Mouse (Mus musculus) heart, embryonic 11.5 days (tissue): ENCODE measurements around the gene Baiap3. TPM values are rescaled to one million over a fixed set of nuclear protein-coding genes. Genes with fewer than 3 reads are reported as not detected.
A peak's percentile ranks its signal among the peaks of the same experiment; 100 is the strongest.

Experiments used
- ATAC-seq: fragments of 200-750 bp; cut with Nextera tagmentation; replicated peaks from 2 replicates; pipeline ENCODE4 v1.8.0; 2017; ENCODE audit warnings: moderate library complexity; ENCODE audit not compliant: insufficient number of reproducible peaks, low FRiP score, low TSS enrichment
- H3K27ac ChIP-seq: fragments of 300-500 bp; sonication (generic); 2 replicates; pipeline ENCODE4 v1.5.1; 2014; ENCODE audit warnings: mild to moderate bottlenecking, low read depth, low read length
- H3K27me3 ChIP-seq: fragments of 300-500 bp; sonication (generic); 2 replicates; pipeline ENCODE4 v1.6.1; 2014; ENCODE audit warnings: mild to moderate bottlenecking, low read length, mixed read lengths; ENCODE audit not compliant: control insufficient read depth, insufficient read depth
- H3K36me3 ChIP-seq: fragments of 300-500 bp; sonication (generic); 2 replicates; pipeline ENCODE4 v1.6.1; 2014; ENCODE audit warnings: mild to moderate bottlenecking, low read length, moderate library complexity, mixed read lengths; ENCODE audit not compliant: control insufficient read depth, insufficient read depth
- H3K4me1 ChIP-seq: fragments of 300-500 bp; sonication (generic); 2 replicates; pipeline ENCODE4 v1.6.1; 2014; ENCODE audit warnings: low read length; ENCODE audit not compliant: control insufficient read depth, insufficient read depth
- H3K4me2 ChIP-seq: fragments of 300-500 bp; sonication (generic); 2 replicates; pipeline ENCODE4 v1.6.1; 2014; ENCODE audit warnings: mild to moderate bottlenecking, moderate library complexity
- H3K4me3 ChIP-seq: fragments of 300-500 bp; sonication (generic); 2 replicates; pipeline ENCODE4 v1.5.1; 2014; ENCODE audit warnings: low read depth, low read length
- H3K9ac ChIP-seq: fragments of 300-500 bp; sonication (generic); 2 replicates; pipeline ENCODE4 v1.6.1; 2014; ENCODE audit warnings: mild to moderate bottlenecking, low read depth, low read length, moderate library complexity
- H3K9me3 ChIP-seq: fragments of 300-500 bp; sonication (generic); replicated peaks from 2 replicates; pipeline ENCODE4 v1.6.1; 2016; ENCODE audit warnings: low read length; ENCODE audit not compliant: control insufficient read depth
- WGBS: fragments of 180-500 bp; shearing (Covaris S2); extraction: QIAGEN DNeasy Blood & Tissue Kit; methylation state at CpG from one replicate; pipeline ENCODE4 v1.1.7; 2014; ENCODE audit not compliant: insufficient replicate concordance; 5-methylcytosine and 5-hydroxymethylcytosine counted together
- polyA plus RNA-seq: library from polyadenylated mRNA; unstranded; fragments of >200 nt; fragmentation: Nextera tagmentation; extraction: Ambion mirVana; gene quantifications from 2 replicates; pipeline ENCODE4 v1.2.1, GENCODE M21; 2014

Baiap3 gene
- polyA plus RNA-seq, 1 experiment from 2014 or later, result 0.63 TPM

DNA sequence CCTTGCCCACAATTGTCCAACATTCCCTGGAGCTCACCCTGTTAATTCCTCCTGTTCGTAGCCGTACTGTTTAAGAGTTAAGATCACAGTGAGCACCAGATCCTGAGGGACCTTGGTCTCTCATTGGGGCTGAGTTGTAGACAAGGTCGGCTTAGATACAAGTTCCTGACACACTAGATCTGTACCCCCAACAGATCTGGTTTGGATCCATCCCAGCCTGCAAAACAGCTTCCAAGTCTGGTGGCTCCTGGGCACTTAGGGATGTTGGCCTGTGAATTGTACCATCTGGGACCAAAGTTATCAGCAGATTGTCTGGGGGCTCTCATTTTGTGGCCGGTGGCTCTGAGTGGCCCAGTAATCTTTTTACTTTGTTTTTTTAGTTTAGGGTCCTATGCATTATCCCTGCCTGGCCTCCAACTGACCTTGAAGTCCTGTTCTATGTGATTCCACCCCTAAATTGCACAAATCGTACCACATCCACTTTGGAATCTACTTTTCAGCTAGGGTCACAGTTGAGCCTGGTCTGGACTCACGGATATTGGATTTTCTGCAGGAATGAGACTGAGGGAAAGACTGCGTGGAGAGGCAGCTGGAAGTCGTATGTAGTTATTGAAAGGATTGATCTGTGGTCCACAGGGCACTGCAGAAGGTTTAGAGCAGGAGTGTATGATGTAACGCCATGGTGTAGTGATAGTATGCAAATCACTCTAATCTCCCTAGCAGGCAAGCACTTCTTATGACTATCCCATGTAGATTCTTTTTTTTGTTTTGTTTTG, 18.6 kb upstream of the Baiap3 start, which contains the start of gene Ube2i:
Ube2i (minus strand) TSS at position 52 of the 776 bp plus-strand sequence.
- Histone ChIP-seq H3K9ac (peak within 1 kb of the TSS; percentile 99), H3K4me3 (peak within 1 kb of the TSS; percentile 94), H3K27me3 (no peaks in the 10 kb centered on the region), H3K4me1 (peaks cover 18% of the 10 kb centered on the region), H3K27ac (peak within 1 kb of the TSS; percentile 99), H3K36me3 (no peaks in the 10 kb centered on the region), H3K9me3 (no peaks in the 10 kb centered on the region), H3K4me2 (peak within 1 kb of the TSS; percentile 95)
- 80% methylated on average over 9 of the region's 9 CpGs for WGBS
- no peak for ATAC-seq

DNA sequence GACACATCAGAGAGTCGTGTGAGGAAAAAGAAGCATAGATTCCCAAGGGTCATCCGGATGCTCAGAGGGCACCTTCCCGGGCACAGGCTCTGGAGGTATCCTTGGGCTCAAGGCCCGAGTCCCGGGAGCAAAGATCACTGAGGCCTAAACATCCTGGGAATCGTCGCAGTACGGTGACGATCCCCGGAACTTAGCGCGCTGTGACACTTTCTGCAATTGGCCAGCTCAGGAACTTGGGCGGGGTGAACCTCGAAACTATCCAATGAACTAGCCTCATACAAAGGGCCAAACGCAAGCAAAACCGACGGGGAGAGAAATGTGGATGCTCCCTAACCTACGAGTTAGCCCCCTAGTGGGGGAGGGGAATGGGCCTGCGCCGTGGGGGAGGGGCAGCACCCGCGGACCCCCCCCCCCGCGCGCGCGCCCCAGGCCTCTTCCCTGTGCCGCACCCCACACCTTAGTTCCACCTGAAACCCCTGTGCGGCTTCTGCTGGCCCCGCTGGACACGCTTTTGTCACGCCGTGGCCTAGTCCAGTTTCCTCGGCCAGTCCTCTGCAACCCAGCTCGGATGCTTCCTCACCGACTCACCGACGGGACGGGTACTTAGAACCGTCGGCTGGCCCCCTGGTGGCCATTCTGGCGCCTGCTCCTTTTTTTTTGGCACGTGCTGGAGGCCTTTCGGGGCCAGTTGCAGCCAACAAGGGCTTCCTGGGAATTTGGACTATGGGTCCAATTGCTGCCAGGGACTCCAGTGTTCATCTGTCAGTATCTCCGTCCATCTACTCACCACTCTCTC, 17.7 kb upstream of the Baiap3 start:
- peak overlapping the region; percentile 99 for H3K9ac ChIP-seq
- H3K4me1 ChIP-seq, result peaks cover 18% of the 10 kb centered on the region
- H3K4me2 ChIP-seq, result peak overlapping the region; percentile 95
- no peaks in the 10 kb centered on the region for H3K9me3 ChIP-seq
- H3K27ac ChIP-seq, result peak overlapping the region; percentile 99
- peaks cover 1% of the 10 kb centered on the region; the same call in 1 of the 2 replicates for H3K36me3 ChIP-seq
- peak; percentile 88 for ATAC-seq
- WGBS, result 1% methylated on average over 37 of the region's 45 CpGs
- H3K27me3 ChIP-seq, result no peaks in the 10 kb centered on the region
- peak overlapping the region; percentile 94 for H3K4me3 ChIP-seq

DNA sequence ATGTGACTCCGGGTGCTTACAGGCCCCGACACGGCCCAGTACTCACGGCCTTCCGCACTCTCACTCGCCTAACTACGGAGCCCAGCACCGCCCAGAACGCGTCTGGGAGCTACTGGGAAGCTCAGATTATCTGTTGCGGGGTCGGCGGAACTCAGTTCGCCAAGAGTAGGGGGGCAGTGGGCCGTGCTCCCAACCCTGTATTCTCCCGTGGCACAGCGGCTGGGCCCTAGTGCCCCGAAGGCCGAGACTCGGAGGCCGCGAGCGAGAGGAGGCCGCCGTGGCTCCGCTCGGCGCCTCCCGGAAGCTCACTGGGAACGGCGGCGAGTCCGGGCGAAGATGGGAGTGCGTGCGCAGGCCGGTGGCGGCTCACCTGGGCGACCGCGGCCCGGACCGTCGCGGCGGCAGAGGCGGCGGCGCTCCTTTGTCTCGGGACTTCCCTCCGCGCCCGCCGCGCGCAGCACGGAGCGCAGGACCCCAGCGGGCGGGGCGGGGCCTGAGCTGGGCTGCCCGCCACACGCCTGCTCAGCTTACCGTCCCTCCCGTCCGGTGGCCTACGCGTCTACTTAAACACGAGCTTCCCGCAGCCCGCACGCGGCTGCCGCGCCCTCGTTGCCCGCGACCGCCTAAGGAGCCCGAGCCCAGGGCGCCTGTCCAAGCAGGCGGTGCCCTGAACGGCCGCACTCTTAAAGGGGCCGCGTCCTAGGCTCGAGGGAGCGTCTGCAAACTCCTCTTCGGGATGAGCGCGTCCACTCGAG, 17.0 kb upstream of the Baiap3 start:
- peak overlapping the region; percentile 99 for H3K9ac ChIP-seq
- H3K4me3 ChIP-seq, result peak overlapping the region; percentile 94
- H3K4me2 ChIP-seq, result peak overlapping the region; percentile 95
- peaks cover 18% of the 10 kb centered on the region for H3K4me1 ChIP-seq
- H3K27me3 ChIP-seq, result no peaks in the 10 kb centered on the region
- peaks cover 8% of the 10 kb centered on the region for H3K36me3 ChIP-seq
- peak; percentile 86 for ATAC-seq
- H3K9me3 ChIP-seq, result no peaks in the 10 kb centered on the region
- peak overlapping the region; percentile 99 for H3K27ac ChIP-seq
- WGBS, result under 1% methylated on average over 80 of the region's 92 CpGs

DNA sequence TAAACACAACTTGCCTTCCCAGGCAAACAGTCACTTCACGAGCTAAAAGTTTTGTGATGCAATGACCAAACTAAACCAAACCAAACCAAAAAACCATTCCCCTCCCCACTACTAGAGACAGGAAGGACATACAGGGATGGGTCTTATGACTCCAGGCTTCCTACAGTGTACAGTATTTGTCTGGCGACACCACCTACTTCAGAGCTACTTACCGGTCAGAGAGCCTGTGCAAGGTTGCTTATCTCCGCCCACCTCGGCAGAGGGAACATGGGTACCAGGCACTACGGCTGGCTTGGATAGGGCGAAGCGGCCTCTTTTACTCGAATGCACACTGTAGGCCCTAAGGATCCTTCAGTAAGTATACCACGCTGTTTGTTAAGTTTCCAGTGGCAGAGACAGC, 16.2 kb upstream of the Baiap3 start:
- WGBS, result under 1% methylated on average over 10 of the region's 10 CpGs
- Histone ChIP-seq H3K4me1 (peaks cover 18% of the 10 kb centered on the region), H3K4me2 (peak overlapping the region; percentile 95), H3K27me3 (no peaks in the 10 kb centered on the region), H3K9ac (peak overlapping the region; percentile 99), H3K9me3 (no peaks in the 10 kb centered on the region), H3K36me3 (peaks cover 16% of the 10 kb centered on the region), H3K4me3 (peak overlapping the region; percentile 94), H3K27ac (peak overlapping the region; percentile 99)
- no peak for ATAC-seq

DNA sequence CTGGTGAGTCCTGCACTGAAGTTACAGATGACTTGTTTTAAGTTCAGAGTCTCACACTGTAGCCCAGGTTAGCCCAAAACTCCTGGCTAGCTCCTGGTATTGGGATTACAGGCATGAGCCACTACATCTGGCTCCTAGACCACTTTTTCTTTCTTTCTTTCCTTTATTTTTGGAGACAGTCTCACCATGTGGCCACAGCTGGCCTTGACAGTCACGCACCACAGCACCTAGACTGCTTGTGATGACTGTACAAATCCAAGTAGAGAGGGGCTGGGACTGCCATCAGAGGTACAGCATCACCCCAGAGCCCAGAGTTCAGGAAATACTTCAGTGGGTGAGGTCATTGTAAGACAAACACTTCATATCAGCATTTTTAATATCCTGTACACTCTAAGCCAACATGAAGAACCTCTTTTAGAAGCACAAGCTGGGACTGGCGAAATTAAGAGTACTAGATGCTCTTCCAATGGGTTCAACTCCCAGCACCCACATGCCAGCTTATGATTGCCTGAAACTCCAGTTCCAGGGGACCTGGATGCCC, 14.7 kb upstream of the Baiap3 start:
- Histone ChIP-seq H3K9ac (peak overlapping the region; percentile 99), H3K4me1 (peaks cover 18% of the 10 kb centered on the region)

DNA sequence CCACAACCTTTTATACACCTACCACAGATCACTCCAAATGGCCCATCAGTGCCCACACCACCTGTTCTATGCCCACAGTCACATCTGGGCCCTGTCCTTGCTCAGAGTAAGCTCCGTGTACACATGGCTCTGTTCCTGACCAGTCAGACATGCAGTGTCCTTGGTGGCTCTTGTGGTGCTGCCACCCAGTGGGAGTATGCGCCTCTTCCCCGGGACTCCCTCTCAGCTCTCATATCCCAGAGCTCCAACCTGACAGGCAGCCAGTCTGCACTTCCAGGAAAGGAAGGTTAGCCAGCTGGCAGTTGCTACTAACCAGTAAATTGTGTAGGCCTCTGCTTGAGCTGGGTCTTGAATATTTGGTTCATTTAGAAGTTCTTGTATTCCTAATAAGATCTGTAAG, 8.3 kb upstream of the Baiap3 start:
- H3K4me2 ChIP-seq, result no peak overlapping the region
- peaks cover 57% of the 10 kb centered on the region for H3K36me3 ChIP-seq
- H3K27me3 ChIP-seq, result no peaks in the 10 kb centered on the region
- no peak overlapping the region for H3K27ac ChIP-seq
- no peak for ATAC-seq
- no peak overlapping the region for H3K4me3 ChIP-seq
- H3K9ac ChIP-seq, result no peak overlapping the region
- H3K4me1 ChIP-seq, result no peaks in the 10 kb centered on the region
- H3K9me3 ChIP-seq, result no peaks in the 10 kb centered on the region
- 72% methylated on average over 3 of the region's 3 CpGs for WGBS

More for the DNA sequence above, 14.7 kb upstream of the Baiap3 start:
- no peak overlapping the region for H3K27ac ChIP-seq
- H3K4me2 ChIP-seq, result peak overlapping the region; percentile 95
- WGBS, result 67% methylated on average over 2 of the region's 2 CpGs
- ATAC-seq, result no peak
- H3K27me3 ChIP-seq, result no peaks in the 10 kb centered on the region
- peak overlapping the region; percentile 94; the same call in 1 of the 2 replicates for H3K4me3 ChIP-seq
- H3K9me3 ChIP-seq, result no peaks in the 10 kb centered on the region
- peaks cover 26% of the 10 kb centered on the region for H3K36me3 ChIP-seq

DNA sequence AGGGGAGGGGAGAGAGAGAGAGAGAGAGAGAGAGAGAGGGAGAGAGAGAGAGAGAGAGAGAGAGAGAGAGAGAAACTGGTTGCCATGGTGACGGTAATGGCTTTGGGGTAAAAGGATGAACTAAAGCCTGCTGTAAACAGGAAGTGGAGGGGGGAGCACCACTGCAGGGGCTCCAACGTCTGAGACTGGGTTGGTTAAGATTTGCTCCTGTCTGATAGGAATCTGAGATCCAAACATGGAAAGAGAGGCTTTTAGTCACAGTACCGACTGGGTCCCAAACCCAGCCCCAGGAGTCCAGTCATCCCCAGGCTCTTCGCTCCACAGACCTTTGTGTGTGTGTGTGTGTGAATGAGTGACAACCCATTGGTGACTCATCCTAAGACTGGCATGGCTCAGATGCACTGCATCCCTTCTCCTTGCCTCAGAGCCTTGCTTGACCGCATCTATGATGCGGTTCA, 1.7 kb upstream of the Baiap3 start:
- Histone ChIP-seq H3K4me2 (no peak overlapping the region), H3K4me1 (peaks cover 10% of the 10 kb centered on the region), H3K27me3 (peaks cover 36% of the 10 kb centered on the region), H3K27ac (no peak overlapping the region), H3K36me3 (peaks cover 14% of the 10 kb centered on the region), H3K9me3 (no peaks in the 10 kb centered on the region), H3K9ac (no peak overlapping the region), H3K4me3 (no peak overlapping the region)
- WGBS, result 50% methylated on average over 6 of the region's 6 CpGs
- no peak for ATAC-seq

DNA sequence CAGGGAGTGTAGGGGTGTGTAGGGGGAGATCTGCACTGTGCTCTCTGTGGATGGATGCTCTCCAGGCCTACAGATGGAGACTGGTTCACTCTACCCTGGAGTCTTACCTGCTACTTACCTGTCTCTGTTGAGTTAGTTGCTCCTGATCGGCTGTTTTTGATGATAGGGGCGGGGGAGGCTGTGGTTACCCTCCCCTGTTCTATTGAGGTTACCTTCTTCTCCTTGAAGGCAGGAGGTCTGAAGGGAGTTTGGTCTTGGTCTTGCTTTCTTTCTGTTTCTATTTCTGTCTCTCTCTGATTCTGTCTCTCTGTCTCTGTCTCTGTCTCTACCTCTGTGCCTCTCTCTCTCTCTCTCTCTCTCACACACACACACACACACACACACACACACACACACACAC, 1.1 kb downstream of the Baiap3 start:
- ATAC-seq, result no peak
- H3K4me3 ChIP-seq, result no peak overlapping the region
- no peak overlapping the region for H3K4me2 ChIP-seq
- no peak overlapping the region for H3K27ac ChIP-seq
- H3K9me3 ChIP-seq, result no peaks in the 10 kb centered on the region
- 49% methylated on average over 2 of the region's 2 CpGs for WGBS
- H3K9ac ChIP-seq, result no peak overlapping the region
- H3K36me3 ChIP-seq, result peaks cover 8% of the 10 kb centered on the region; the same call in 1 of the 2 replicates
- peaks cover 10% of the 10 kb centered on the region for H3K4me1 ChIP-seq
- H3K27me3 ChIP-seq, result peaks cover 53% of the 10 kb centered on the region
